Mouse (Mus musculus) embryo, embryonic 11 days (tissue): ENCODE results near the gene Atp8b3.
A peak's percentile ranks its signal among the peaks of the same experiment; 100 is the strongest.

Experiments used
- DNase-seq: peaks from one replicate; pipeline ENCODE4 v3.0.0-alpha.2; 2015

Atp8b3 gene

DNA sequence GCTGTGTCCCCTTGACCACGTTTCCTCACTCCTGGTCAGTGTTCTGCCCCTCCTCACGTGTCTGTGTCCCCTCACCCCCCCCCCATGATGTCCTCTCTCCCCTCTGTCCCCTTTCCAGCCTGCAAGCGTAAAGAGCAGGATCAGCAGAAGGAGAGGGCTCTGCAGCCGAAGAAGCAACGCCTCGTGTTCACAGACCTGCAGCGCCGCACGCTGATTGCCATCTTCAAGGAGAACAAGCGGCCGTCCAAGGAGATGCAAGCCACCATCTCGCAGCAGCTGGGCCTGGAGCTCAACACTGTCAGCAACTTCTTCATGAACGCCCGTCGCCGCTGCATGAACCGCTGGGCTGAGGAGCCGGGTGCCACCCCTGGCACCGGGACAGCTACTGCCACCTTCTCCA, 25.2 kb downstream of the Atp8b3 start:
- DNase-seq, result no peak

DNA sequence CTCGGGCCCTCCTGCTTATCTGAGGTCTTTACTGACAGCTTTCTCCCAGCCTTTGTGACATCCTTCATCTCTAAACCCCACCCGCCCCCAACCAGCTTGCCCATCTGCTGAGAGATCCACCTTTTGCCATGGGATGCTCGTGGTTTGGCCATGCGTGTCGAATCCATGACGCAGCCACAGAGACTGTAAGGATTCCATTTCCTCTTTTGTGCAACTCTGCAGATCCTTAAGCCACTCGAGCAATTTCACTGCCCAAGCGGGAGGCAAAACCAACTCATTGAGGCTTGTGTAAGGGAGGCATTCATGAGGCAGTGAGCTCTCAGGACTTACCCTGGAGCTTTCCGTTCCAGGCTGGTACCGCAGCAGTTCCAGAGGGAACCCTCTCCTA, 28.7 kb downstream of the Atp8b3 start:
- no peak for DNase-seq

DNA sequence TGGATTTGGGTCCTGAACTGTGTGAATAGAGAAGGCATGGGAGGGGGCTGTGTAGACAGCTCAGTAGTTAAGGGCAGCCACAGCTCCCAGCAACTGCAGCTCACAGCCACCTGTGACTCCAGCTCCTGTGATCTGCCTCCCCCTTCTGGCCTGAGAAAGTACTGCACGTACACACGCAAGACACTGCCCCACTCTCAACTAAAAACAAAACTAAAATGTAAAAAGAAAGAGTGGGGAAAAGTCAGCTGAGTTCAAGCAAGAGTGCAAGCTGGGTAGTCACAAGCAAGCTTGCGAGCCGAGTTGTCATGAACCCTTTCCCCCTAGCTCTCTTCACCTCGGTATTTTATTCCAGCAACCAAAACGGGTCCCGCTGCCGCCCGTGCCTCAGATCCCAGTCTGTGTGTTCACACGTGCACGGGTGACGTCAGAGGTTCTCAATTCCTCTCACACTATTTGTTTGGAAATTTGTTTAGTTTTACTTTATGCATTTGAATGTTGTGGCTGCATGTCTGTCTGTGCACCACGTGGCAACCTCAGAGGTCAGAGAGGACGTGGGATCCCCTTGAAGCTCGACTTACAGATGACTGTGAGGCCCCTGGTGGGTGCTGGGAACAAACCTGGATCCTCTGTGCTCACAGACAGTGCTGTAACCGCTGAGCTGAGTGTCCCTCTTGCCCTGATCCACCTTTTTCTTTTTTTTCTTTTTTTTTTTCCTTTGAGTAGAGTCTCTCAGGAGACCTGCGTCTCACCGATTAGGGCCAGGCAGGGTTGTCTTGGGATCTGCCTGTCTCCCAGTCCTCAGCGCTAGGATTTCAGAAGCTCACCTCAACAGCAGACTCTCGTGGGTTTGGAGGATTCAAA, 29.3 kb downstream of the Atp8b3 start:
- peak; percentile 78 for DNase-seq

DNA sequence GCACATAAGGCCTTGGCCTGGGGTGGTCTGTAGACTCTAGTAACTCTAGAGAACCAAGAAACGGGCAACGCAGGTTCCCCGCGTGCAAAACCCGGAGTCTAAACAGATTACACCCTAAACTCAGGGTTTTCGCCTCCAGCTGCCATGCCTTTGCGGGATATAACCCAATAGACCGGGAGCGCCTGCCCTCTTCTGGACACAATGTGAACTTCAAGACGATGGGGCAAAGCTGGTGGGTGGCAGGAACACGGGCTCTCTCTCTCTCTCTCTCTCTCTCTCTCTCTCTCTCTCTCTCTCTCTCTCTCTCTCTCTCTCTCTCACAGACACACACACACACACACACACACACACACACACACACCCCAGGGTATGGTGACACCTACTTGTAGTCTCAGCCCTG, 32.7 kb downstream of the Atp8b3 start:
- peak; percentile 84 for DNase-seq

DNA sequence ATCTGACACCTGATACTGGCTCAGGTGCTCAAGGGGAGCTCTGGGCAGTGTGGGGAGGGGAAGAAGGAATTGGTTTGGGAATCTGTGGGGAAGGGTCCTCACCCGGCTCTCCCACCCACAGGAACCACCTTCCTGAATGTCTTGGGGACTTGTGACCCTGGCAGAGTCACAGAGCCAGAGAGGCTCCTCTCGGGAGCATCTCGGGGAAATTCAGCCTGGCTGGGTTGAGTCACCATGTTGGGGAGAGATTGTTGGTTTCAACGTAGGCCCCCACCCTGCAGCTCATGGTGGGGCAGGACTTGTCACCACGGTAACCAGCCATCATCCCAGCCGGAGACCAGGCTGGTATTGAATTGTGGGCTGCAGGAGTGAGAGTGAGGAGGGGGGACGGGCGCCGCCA, 34.2 kb downstream of the Atp8b3 start:
- DNase-seq, result no peak

DNA sequence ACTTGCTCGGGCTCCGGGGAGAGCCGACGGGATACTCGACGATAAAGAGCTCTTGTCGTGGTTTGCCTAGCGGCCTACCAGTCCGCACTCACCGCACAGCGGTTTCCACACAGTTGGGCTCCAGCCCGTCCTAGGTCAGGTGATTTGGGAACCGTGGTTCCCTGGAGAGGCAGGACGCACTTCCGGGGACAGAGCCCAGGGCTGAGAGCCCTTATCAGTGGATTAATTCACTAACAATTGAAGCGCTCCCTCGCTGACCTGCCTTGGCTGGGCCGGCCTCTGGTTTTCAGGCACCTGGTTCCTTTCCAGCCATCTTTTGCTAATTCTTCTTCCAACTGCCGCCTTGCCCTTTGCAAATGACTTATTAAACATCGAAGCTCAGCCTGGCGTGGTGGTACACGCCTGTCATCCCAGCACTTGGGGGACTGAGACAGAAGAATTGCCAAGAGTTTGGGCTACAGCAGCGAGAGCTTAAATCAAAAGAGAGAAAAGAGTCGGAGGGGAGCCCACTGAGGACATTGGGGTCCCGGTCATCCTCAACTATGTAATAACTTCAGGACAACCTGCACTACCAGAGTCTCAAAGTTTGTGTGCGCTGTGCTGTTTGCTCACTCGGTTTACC, 35.2 kb downstream of the Atp8b3 start:
- no peak for DNase-seq

DNA sequence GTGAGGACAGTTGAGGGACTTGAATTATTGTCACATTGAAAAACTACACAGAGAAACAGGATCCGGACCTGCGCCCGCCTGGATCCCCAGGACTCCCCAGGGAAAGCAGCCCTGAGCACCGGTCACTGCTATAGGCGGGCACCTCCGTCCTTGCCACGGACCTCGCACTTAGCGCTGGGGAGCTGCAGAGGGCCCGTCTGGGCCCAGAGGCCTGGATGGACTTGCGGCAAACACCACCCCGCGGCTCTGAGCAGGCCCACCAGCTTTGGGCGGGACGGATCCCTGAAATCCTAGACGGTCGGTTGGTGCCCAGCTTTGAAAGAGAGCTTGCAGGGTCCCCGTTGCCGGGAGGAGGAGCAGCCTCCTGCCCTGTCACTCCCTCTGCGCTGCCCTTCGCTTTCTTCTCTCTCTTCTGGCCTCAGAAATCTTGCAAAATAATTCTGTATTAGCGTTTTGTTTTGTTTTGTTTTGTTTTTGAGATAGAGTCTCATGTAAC, 36.1 kb downstream of the Atp8b3 start:
- DNase-seq, result no peak

DNA sequence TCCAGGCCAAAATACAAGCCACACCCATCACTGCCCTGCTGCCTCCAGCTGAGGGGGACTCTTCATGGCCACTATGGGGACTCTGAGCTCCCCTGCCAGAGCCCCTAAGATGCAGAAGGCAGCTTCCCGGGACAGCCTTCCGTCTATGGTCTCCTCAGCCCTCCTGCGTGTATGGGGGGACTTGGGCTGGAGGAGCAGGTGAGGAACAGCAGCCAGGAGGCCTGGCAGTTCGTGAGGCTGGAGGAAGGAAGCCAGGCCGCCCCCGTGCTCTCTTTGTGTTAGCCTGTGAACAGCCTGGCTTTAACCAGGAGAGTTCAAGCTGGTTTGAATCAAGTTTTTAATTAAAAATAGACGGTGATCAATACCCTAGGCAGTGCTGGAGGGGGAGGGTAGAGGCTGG, 36.6 kb downstream of the Atp8b3 start:
- DNase-seq, result no peak

DNA sequence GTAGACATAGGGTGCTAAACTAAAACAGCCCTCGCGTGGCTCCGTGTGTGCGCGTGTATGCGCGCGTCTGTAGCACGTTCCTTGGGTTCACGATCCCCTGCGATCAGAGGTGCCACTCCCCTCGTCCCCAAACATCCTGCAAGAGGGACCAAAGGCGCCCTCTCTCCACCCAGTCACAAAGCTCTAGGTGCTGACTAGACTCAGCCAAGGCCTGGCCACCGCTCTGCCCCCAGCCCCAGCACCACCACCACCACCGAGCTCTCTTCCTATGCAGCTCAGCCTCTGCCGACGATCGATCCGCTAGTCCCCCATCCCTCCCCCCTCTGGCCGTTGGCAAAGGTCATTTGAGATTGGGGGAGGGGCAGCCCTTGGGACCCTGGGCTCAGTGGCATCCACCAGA, 42.5 kb downstream of the Atp8b3 start:
- no peak for DNase-seq

DNA sequence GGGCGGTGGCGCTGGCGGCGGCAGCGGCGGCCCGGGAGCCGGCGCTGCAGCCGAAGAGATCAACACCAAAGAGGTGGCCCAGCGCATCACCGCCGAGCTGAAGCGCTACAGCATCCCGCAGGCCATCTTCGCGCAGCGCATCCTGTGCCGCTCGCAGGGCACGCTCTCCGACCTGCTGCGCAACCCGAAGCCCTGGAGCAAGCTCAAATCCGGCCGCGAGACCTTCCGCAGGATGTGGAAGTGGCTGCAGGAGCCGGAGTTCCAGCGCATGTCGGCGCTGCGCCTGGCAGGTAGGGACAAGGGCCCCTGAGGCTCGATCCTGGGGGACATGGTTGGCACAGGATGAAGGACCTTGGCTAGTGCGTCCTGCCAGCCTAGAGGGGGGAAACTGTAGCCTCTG, 43.0 kb downstream of the Atp8b3 start:
- no peak for DNase-seq

DNA sequence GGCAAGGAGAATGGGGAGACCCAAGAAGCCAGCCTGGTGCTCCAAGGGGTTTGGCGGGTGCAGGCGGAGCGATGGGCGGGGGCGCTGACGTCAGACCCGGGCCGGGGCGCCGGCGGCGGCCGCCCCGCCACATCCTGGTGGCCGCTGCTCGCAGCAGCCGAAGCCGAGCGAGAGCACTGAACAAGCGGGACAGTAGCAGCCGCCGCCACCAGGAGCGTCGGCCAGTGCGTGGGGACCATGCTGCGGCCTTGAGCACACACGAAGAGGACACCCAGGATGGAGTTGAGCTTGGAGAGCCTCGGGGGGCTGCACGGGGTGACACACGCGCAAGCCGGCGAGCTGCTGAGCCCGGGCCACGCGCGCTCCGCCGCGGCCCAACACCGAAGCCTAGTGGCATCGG, 44.2 kb downstream of the Atp8b3 start, which contains the start of gene Onecut3:
Onecut3 (plus strand) TSS at position 104 of the 400 bp plus-strand sequence.
- peak; percentile 72 for DNase-seq

DNA sequence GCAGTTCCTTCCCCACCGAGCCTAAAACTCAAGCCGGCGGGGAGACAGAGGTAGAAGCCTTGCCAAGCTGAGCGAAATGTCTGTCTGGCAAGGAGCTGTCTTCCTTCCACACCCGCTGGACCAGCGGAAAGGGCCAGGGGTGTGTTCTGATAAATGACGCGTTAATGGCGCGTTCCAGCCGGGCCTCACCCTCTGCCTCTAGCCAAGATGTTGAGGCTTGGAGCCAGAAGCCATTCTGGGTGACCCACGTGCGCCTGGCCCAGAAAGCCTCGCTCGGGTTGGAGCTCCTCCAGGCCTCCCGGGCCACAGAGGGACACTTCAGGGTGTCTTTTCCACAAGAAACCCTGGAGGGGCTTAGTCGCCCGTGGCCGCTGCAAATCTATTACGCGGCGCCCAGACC, 48.9 kb downstream of the Atp8b3 start:
- no peak for DNase-seq

DNA sequence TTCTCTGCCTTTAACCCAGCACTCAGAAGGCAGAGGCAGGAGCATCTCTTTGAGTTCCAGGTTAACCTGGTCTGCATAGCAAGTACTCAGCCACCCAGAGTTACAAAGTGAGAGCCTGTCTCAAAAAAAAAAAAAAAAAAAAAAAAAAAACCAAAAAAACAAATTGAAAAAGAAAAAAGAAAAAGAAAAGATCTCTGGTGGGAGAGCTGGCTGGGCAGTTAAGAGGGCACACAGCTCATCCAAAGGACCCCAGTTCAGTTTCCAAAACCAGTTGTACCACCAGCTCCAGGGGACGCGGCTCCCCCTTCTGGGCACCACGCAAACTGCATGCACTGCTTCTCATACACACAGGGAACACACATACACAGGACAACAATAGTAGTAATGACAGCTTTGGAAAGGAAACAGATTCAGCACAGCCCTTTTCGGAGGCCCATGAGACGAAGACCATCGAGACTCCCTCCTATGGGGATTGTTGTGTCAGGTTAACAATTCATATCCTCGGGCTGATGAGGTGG, 52.0 kb downstream of the Atp8b3 start:
- DNase-seq, result no peak

DNA sequence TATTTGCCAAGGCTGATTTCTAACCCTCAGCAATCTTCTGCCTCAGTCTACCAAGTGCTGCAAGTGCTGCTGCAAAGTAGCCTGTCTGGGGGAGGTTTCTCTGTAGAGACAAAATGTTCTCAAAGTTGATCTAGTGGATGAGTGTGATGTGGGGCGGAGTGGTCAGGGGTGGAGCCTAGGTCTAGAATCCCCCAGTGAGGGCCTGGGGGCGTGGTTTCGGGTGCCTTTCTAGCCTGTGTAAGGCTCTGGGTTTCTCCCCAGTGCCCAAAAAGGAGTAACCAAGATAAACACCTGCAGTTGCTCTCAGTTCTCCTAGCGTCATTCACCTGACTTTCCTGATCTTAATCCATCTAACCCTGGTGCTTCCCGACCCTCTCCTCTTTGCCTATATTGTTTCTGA, 57.9 kb downstream of the Atp8b3 start:
- no peak for DNase-seq

DNA sequence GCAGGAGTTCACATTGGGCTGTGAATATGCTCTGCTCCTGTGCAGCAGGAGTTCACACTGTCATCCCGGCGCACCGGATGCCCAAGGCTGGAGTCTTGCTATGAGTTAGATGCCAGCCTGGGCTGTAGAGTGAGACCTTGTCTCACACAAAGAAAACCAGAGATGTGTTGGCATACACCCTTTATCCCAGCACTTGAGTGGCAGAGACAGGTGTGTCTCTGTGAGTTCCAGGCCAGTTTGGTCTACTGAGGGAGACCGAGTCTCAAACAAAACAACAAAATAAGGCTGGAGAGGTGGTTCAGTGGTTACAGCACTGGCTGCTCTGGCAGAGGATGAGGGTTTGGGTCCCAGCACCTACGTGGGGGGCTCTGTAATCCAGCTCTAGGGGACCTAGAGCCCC, 60.4 kb downstream of the Atp8b3 start:
- DNase-seq, result no peak

DNA sequence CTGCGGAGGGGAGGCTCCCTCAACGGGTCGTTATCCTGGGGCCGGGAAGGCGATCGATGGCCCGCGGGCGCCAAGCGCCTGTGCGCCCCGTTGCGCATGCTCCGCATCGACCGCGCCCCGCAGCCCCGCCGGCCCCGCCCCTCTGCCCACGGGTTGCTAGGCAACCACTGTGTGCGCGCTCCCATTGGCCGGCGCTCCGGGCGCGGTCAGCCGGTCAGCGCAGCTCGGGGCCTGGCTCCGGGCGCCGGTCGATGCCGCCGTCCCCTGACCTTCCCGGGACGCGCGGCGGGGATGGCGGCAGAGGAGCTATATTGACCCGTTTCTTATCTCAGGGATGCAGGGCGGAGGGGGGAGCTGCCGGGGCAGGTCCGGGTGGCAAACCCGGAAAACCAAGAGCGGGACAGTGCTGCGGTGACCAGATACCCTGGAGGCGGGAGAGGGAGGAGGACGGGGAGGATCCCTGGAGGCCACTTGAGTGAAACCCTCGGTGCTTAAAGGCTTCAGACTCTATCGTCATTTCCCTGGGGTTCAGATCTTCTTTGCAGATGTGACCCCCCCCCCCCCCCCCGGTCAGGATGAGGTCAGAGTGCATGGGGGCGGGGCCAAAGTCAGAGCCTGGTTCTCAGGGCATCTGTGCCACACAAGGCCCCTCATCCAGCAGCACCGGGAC, 63.5 kb downstream of the Atp8b3 start:
- peak; percentile 95 for DNase-seq
